Mouse (Mus musculus) hindbrain, embryonic 14.5 days (tissue): ENCODE measurements around the gene Gm19965. TPM values are rescaled to one million over a fixed set of nuclear protein-coding genes. Genes with fewer than 3 reads are reported as not detected.

Experiments
- ATAC-seq: fragments of 200-750 bp; cut with Nextera tagmentation; 2 replicates; pipeline ENCODE4 v1.8.0; 2017; ENCODE audit warnings: moderate number of reproducible peaks, mild to moderate bottlenecking, moderate TSS enrichment, moderate library complexity; ENCODE audit not compliant: low FRiP score
- DNase-seq: peaks from one replicate; pipeline ENCODE4 v3.0.0-alpha.2; 2015; ENCODE audit warnings: low spot score
- H3K27ac ChIP-seq: fragments of 300-500 bp; sonication (generic); 2 replicates; pipeline ENCODE4 v1.5.1; 2014; ENCODE audit warnings: mild to moderate bottlenecking, moderate library complexity
- H3K27me3 ChIP-seq: fragments of 300-500 bp; sonication (generic); 2 replicates; pipeline ENCODE4 v1.6.1; 2014; ENCODE audit warnings: mild to moderate bottlenecking, low read length, mixed read lengths; ENCODE audit not compliant: control insufficient read depth, insufficient read depth
- H3K36me3 ChIP-seq: fragments of 300-500 bp; sonication (generic); replicated peaks from 2 replicates; pipeline ENCODE4 v1.6.1; 2014; ENCODE audit not compliant: control insufficient read depth, insufficient read depth
- H3K4me1 ChIP-seq: fragments of 300-500 bp; sonication (generic); replicated peaks from 2 replicates; pipeline ENCODE4 v1.6.1; 2014; ENCODE audit warnings: antibody characterized with exemption, low read length, mixed read lengths; ENCODE audit not compliant: control insufficient read depth, insufficient read depth
- H3K4me2 ChIP-seq: fragments of 300-500 bp; sonication (generic); replicated peaks from 2 replicates; pipeline ENCODE4 v1.6.1; 2014; ENCODE audit warnings: mild to moderate bottlenecking, moderate library complexity
- H3K4me3 ChIP-seq: fragments of 300-500 bp; sonication (generic); replicated peaks from 2 replicates; pipeline ENCODE4 v1.5.1; 2014; ENCODE audit warnings: mild to moderate bottlenecking, low read length
- H3K9ac ChIP-seq: fragments of 300-500 bp; sonication (generic); 2 replicates; pipeline ENCODE4 v1.6.1; 2014
- H3K9me3 ChIP-seq: fragments of 300-500 bp; sonication (generic); 2 replicates; pipeline ENCODE4 v1.6.1; 2016; ENCODE audit warnings: low read length; ENCODE audit not compliant: control insufficient read depth
- WGBS: fragments of 180-500 bp; shearing (Covaris S2); extraction: QIAGEN DNeasy Blood & Tissue Kit; methylation state at CpG from one replicate; pipeline ENCODE4 v1.1.7; 2014; 5-methylcytosine and 5-hydroxymethylcytosine counted together
- polyA plus RNA-seq: library from polyadenylated mRNA; unstranded; fragments of >200 nt; fragmentation: Nextera tagmentation; extraction: Ambion mirVana; gene quantifications from 2 replicates; pipeline ENCODE4 v1.2.1, GENCODE M21; 2014

The Gm19965 gene
- polyA plus RNA-seq: not detected in 2 replicates

GRCm38 (mm10) chr1:116802683-116803082 lies at the start of gene Gm19965:
TSS of gene Gm19965 (plus strand) at chr1:116802983.
- H3K4me2 ChIP-seq: no peak within 1 kb of the TSS
- no peak for ATAC-seq
- WGBS: 88% methylated on average over 3 of the region's 3 CpGs

GRCm38 (mm10) chr1:116782471-116782989 lies 20.3 kb upstream of the Gm19965 start:
- no peak overlapping the region for H3K4me2 ChIP-seq
- no peak overlapping the region for H3K27ac ChIP-seq
- DNase-seq: no peak
- H3K36me3 ChIP-seq: no peaks in the 10 kb centered on the region
- ATAC-seq: no peak
- no peaks in the 10 kb centered on the region for H3K4me1 ChIP-seq
- H3K27me3 ChIP-seq: no peaks in the 10 kb centered on the region
- no peak overlapping the region for H3K9ac ChIP-seq
- 90% methylated on average over 8 of the region's 8 CpGs for WGBS
- no peak overlapping the region for H3K4me3 ChIP-seq
- no peaks in the 10 kb centered on the region for H3K9me3 ChIP-seq

More at GRCm38 (mm10) chr1:116802683-116803082, at the start of gene Gm19965:
- Histone ChIP-seq H3K27me3 (no peaks in the 10 kb centered on the region), H3K36me3 (no peaks in the 10 kb centered on the region), H3K4me3 (no peak within 1 kb of the TSS), H3K9ac (no peak within 1 kb of the TSS), H3K9me3 (no peaks in the 10 kb centered on the region), H3K4me1 (no peaks in the 10 kb centered on the region), H3K27ac (no peak within 1 kb of the TSS)
- DNase-seq: no peak
